Mouse (Mus musculus) left cerebral cortex, adult 8-10 months (tissue): ENCODE measurements at regions not wholly inside any gene's neighbourhood (a gene's known extent, or its start where the extent isn't known, plus 50 kb on each side); places are given as distances from the start of the nearest gene placed in this dataset.

Source experiments
- DNase-seq, 2 experiments: peaks; one replicate each; pipeline ENCODE4 v3.0.0; 2022; ENCODE audit warnings: low spot score in 2 of 2

DNA sequence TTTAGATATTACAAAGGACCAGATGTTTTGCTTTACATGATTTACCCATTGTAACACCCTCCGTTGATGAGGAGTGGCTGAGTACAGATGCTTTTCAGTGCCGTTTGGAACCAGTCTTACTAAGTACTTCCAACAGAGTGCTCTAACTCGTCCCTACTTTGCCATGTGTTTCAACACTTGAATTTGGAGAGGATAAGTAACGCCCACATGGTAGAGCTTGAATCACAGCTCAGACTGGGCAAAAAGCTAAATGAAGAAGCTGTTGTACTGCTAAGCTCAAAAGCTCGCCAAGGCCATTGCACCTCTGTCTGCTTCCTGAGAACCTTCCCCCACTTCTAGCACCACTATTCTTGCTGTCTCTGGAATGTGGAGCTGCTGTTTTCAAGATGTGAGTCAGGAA, 471.1 kb downstream of the Nfib start:
- DNase-seq = peak in 1 of 2 experiments; percentile 65

DNA sequence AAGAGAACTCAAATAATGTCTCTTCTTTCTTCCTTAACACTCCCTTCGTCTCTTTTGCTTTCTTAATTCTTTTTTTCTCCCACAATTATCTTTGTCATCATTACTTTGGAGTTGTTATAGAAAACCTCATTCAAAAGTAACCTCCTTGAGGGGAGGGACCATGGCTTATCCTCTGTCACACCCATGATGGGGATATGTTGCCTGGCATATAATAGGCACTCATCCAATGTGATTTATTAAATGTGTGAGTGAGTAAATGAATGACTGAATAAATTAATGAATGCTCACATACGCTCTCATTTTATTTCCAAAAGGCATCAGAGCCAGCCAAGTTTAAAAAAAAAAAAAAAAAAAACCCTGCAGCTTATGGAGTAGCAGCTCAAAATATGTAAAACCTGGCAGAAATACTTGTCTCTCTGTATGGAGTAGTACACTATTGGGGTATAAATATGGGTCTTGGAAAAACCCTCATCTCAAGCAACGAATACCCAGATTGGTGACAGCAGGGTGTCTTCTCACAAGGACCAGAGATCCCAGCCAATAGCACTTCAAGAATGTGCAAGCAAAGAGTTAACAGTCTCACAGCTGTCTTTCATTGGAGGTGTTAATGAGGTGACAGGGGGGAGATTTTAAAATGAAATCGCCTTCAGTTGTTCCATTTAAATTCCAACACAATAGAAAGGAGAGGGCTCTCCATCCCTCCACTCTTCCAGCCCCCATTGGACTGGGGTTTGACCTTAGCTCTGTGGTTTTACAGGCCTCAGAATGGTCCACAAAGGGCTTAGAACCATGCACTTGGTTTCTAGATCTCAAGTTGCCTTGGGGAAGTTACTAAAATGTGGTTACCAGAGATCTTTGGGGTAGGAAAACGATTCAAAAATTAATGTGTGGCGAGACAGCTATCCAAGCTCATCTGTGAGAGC, 479.1 kb downstream of the Nfib start:
- DNase-seq = no peak

DNA sequence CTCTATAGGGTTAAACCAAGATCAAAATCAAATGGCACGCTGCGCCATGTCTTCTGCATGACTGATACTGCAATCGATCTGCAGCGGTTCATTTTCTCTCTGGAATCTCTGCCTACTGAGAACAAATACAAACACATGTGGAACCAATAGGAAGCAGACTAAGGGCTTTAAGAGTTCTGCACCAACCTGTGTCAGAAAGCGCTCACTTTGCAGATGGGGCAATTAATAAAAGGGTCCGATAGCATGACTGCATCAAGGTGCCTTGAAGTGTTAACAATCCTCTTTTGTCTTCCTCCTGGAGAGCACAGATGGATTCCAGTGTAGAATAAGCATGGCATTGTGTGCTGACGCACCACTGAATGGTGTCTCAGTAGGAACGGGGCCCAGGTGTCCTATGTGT, 484.8 kb downstream of the Nfib start:
- DNase-seq = no peak

DNA sequence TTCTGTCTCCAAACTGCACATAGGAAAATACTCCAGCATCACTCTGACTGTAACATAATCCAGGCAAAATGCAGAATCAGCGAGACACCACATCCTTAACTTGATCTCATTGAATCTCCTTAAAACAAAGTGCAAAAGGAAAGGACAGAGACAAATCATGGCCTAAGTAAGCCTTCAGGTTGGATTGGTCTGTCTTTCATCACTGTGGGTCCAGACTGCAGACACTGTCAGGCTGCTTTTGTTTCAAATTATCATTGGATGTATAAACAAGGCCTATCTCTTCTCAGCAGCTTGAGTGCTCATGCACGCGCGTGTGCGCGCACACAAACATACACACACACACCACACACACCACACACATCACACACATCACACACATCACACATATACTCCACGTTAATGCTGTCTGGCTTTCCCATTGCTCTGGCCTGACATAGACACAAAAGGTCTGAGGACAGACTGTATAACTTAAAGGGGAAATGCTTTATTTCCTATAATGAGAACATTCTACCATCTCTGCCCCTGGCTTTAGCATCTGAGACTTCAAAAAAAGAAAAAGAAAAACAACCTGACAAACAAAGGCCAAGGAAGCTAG, 485.3 kb downstream of the Nfib start:
- DNase-seq = no peak

DNA sequence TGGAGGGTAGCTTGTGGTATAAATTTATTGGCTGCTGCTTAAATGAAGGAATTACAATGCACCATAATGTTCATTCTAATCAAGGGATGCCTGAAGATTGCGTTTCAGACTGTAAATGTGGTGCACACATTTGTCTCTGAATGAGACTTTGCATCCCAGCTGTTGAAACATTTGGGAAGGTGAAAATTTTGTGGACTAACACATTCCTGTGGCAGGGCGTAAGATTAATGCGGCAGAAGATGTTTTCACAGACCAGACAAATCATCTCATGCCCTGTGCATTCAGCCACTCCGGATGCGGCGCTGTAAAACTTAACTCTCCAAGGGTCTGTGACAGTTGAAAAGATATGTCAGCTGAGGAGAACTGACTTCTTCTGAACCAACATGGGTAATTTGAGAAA, 486.9 kb downstream of the Nfib start:
- DNase-seq = no peak

DNA sequence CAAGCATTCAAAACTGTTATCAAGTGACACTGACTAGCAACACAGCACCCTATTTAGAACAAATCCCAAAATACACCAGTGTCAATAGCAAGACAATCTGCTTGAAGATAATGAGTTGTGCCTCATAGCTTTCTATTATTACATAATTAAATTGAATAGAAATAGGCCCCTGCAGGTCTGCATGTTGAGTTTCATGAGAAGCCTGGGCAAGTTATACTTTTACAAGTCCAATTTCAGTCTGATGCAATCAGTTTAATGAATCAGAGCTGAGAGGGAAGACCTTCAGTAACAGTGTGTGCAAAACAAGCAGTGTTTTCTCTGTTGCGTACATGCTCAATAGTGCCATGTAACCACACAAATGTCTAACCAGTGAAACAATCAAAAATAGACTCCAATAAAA, 498.5 kb downstream of the Nfib start:
- no peak for DNase-seq

DNA sequence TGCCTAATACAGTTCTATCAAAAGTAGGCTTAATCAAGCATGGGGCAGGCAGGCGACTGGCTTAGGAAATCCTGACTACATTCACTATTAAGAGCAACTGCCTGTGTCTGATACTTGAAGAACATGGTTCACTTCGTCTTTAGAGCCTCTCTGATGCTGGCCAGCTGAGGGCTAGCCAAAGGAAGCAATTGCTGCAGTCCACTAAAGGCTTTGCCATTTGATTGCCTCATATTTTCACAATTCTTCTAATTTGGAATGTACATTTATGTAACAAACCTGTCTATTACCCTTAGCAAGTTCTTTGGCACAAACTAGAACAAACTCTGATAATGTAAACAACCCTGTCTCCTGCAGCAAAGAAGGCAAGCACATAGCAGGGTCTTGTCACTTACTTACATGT, 505.2 kb downstream of the Nfib start:
- DNase-seq = no peak

DNA sequence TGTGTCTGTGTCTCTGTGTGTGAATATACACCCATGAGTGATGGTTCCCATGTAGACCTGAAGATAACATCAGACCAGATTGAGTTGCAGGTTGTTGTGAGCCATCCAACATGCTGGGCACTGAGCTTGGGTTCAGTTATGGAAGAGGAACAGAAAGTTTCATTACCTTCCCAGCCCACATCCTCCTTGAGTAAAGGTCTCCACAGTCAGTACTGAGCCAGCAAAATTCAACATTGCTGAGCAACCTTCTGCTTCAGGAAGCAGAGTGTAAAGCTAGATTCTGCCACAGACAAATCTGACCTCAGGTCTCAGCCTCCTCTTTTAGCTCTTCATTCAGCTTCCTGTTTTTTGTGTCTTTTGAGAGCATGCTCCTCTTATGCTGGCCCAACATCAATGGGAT, 506.4 kb downstream of the Nfib start:
- no peak for DNase-seq

DNA sequence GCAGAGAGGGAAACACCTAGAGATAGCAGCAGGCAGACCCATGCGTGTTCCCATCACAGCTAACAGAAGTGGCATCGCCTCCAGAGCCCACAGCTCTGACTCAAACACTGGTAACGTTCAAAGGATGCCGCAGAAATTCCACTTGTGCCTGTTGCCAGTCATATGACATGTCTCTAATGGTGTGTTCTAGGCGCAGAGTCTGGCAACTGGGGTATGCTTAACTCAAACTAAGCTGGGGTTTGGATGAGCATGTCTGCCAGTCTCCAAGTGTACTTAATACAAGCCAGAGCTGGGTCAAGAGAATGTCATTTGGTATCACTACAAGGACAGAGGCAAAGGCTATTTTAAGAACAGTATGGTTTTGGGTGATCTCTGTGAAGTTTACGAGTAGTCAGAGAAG, 507.9 kb downstream of the Nfib start:
- DNase-seq = no peak

DNA sequence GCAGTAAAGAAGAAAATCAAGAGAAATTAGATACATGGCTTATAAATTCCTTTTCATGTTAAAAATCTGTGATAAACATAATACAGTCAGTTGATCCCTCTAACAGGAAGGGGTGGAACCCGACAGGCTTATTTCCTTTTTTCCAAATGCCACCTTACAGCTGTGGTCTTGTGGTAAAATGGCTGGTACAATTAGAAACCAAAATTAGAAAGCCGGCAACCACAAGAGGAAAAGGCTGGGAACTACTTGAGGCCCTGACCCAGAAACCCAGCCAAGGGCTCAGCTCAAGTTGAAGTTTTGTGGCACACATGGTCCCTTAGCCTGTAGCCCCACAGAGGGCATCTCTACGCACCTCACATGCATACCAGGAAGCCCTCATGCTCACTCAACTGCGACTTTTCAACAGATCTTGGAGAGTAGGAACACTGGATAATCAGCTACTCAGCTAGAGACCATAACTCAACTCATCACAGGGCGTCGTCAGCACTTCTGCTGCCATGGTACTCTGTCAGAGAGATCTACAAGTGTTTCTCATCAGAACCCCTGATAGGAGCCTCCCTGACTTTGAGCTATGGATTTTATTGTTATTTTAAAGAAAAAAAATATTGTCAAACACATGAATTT, 509.4 kb downstream of the Nfib start:
- DNase-seq = no peak

DNA sequence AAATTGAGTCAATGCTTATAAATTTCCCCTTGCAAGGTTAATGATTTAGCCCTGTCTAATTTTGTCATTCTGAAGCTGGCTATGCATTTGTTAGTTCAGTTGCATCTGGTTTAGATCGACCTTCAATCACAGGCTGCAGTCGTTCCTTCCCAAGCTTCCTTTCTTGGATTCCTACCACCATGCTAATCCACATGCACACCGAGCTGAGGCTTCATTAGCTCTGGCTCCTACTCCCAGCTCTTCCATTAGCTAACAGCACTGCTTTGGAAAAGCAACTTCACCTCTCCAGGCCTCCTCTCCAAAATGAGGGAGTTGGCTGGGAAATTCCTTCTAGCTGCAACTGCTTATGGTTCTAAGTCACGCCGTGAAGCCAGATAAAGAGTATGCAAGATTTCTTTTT, 511.6 kb downstream of the Nfib start:
- no peak for DNase-seq

DNA sequence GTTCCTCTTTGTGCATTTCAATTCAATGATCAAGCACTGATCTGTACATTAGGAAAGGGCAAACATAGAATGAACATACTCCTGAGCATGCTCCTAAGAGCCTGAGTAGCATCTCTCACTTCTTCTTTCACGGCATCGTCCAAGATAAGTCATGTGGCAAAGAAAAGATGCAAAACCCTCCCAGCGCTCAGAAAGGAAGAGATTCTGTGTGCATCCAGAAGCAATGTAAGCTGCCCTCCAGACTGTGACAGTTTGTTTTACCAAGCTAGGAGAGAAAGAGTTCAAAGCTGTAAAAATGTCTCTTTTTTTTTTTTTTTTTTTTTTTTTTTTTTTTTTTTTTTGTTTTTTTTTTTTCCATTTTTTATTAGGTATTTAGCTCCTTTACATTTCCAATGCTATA, 518.7 kb downstream of the Nfib start:
- no peak for DNase-seq

DNA sequence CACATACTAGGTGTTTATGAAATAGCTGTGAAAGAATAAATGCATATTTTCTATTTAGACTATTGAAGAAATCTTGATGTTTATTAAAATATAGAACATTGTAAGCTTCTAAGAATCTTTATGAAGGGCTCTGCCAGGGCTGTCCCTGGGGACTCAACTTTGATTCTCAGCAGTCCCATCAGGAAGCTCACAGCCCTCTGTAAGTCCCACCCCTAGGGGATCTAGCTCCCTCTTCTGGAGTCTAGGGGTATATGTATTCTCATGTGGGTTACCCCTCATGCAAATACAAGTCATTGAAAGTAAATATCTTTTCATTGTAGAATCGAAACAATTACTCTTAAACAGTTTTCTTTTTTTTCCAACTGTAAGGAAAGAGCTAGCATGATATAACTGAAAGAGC, 521.6 kb downstream of the Nfib start:
- DNase-seq = no peak

DNA sequence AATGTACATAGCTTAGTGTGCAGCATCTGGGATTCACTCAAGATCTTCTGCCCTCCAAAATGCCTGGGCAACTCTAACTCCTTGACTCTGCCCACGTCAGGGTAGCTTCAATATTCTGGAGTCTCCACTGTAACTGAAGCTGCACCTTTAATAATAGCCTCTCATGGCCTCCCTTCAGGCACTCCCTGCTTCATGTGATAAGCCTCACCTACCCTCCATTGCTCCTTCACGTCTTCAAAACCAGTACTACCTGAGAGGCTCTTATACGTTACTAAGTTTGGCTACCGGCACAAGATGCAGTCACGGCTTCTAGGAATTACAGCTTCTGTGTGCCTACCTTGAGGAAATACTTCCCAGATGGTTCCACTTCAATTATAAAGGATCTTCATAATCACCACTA, 527.4 kb downstream of the Nfib start:
- no peak for DNase-seq

DNA sequence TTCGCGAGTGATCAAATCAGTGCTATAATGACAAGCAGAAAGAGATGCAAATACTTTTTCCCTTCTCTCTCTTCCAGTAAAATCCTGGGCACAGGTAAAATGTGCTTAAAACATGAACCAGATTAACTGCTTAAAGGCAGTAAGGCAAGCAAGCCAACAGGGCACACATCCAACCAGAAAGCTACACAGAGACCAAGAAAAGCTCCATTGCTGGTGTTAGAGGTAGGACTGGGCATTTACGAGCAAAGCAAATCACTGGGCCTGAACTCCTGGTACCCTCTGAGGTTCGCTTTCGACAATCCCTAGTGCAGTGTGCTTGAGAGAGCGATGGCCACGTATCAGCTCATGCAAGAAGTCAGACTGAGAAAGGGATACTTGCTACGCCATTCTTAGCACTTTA, 528.8 kb downstream of the Nfib start:
- DNase-seq = no peak

DNA sequence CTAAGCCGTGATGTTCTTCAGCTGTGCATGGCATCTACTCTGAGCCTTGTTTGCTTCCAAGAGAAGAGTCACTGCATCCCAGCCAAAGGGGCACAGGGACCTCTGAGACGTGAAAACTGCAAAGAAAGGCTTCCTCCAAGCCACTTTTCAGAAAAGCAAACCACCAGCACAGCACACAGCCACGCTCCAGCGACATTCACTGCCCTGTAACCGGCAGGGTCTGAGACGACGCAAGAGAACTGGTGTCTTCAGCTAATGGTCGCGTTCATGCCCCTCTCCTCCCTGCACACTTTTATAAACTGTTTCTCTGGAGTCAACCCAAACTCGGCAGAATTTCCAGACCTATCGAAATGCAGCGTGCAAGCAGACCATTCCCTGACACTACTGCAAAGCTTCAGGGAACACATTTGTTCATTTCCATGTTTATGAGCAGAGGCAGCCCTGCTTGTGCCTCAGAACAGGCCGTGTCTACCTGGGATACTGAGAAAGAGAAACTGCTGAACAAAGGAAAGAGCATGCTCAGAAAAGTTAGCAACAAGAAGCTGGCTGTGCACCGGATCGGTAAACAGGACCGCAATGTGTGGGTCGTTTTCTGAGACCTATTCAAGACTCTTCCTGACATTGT, 532.0 kb downstream of the Nfib start:
- no peak for DNase-seq

DNA sequence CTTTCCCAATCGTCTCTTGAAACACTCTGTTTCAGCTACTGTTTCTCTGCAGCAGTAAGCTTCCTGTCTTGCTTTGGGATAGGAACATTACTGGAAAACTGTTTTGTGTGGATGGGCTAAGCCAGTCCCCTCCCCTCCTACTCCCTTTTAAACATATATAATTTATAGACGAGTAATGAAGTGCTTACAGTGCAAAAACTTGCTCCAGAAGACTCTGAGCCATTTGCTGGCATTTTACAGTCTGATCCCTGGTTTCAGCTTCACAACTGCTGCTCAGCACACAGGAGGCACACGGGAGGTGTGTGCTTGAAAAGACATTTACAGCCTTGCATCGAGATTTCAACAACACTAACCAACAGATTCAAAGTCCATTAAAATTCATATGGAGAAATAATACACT, 534.6 kb downstream of the Nfib start:
- no peak for DNase-seq

DNA sequence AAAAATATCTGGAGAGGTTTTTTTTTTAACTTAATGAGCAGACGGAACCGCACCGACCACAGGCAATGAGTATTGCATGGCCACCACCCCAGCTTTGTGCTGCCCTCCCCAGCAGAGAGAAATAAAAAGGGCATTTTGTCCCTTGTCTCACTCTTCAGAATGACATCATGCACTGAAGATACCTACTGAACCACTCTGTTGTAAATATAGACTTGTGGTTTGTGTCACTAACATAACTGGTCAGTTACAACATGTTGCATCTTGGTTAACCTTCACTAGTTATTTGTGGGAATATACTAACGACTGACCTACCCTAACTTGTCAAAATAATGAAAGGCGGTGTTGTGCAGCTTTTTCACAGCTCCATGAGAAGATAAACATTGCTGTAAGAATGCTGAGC, 537.5 kb downstream of the Nfib start:
- no peak for DNase-seq

DNA sequence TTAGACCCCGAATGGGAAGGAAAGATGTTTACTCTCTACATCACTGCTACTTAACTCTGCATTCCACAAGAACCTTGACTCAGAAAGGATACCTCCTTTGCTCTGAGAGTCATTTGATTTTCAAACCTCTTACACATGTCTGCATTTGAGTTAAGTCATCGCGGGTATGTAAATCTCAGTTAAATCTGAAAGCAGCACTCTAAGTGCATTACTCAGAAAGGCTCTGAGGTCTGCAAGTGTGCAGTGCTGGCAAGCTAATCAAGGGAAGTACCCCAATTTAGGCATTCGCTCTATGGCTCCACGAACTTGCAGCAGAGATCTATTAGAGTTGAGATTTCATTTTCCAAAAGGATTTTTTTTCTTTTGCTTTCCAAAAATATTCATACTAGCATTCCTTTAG, 538.2 kb downstream of the Nfib start:
- no peak for DNase-seq

DNA sequence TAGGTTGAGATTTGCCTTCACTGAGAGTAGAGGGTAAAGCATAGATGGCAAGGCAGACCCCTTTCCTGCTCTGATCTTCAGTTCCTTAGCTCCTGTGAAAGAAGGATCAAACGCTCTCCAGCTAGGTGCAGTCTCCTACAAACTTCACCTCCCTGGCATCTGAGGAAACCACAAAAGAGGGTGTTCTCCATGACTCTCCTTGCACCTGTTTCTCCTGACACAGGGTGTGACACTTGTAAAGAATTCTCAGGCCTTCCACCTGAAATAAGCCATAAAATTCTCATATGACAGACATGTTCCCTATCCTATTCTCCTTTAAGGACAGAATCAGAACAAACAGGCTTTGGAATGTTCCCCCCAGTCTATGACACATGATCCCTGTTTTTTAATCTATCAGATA, 538.7 kb downstream of the Nfib start:
- DNase-seq = no peak

DNA sequence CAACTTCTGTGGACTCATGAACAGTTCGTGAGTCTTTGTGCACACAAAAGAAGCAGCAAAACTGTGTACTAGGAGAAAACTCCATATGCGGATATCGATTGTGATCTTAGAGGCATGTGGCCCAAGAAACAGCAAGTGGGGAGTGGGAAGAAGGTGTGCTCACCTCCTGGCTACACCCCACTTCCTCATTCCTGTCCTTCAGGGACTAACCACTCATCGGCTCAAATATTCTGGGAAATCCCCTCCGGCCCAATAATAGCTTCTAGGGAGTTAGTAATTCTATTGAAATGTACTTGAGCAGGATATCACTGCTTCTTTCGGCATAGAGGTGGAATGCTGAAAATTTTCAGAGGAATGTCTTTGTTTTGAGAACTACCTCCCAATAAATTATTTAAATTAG, 539.5 kb downstream of the Nfib start:
- DNase-seq = no peak

DNA sequence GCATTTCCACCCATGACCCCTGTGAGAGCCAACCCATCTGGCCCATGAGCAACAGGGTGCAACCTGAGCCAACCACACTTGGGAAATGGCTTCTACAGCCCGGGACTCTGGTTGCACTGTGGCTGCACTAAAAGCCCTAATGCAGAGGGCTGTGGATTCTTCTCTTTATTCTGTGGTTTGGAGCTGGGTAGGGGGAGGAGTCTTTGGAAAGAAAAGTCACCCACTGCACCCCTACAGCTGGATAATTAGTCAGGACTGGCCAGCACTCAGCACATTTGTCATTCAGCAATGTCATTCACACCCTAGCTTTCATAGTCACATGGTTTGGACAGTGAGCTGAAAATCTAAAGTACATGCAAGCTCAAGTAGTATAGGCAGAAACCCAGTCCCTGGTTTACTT, 541.5 kb downstream of the Nfib start:
- DNase-seq = no peak
